Mouse (Mus musculus) forebrain, embryonic 11.5 days (tissue): Measurements from ENCODE around the gene Uhmk1. TPM values are rescaled to one million over a fixed set of nuclear protein-coding genes. Genes with fewer than 3 reads are reported as not detected.
A peak's percentile ranks its signal among the peaks of the same experiment; 100 is the strongest.

Experiments
- ATAC-seq: fragments of 200-750 bp; cut with Nextera tagmentation; replicated peaks from 2 replicates; pipeline ENCODE4 v1.8.0; 2017; ENCODE audit warnings: moderate TSS enrichment; ENCODE audit not compliant: low FRiP score
- DNase-seq: peaks from one replicate; pipeline ENCODE4 v3.0.0-alpha.2; 2017; ENCODE audit warnings: low spot score
- H3K27ac ChIP-seq: fragments of 300-500 bp; sonication (generic); 2 replicates; pipeline ENCODE4 v1.5.1; 2014; ENCODE audit warnings: low read depth, low read length
- H3K27me3 ChIP-seq: fragments of 300-500 bp; sonication (generic); 2 replicates; pipeline ENCODE4 v1.6.1; 2014; ENCODE audit warnings: mild to moderate bottlenecking, low read length, mixed read lengths; ENCODE audit not compliant: control insufficient read depth, insufficient read depth
- H3K36me3 ChIP-seq: fragments of 300-500 bp; sonication (generic); 2 replicates; pipeline ENCODE4 v1.6.1; 2014; ENCODE audit warnings: mild to moderate bottlenecking, low read length, moderate library complexity, mixed read lengths; ENCODE audit not compliant: control insufficient read depth, insufficient read depth
- H3K4me1 ChIP-seq: fragments of 300-500 bp; sonication (generic); replicated peaks from 2 replicates; pipeline ENCODE4 v1.6.1; 2014; ENCODE audit warnings: low read length, mixed read lengths; ENCODE audit not compliant: control insufficient read depth, insufficient read depth
- H3K4me2 ChIP-seq: fragments of 300-500 bp; sonication (generic); 2 replicates; pipeline ENCODE4 v1.6.1; 2014; ENCODE audit warnings: low read depth, mild to moderate bottlenecking, low read length, moderate library complexity, mixed read lengths; ENCODE audit not compliant: severe bottlenecking
- H3K4me3 ChIP-seq: fragments of 300-500 bp; sonication (generic); 2 replicates; pipeline ENCODE4 v1.5.1; 2014; ENCODE audit warnings: low read depth, low read length
- H3K9ac ChIP-seq: fragments of 300-500 bp; sonication (generic); 2 replicates; pipeline ENCODE4 v1.6.1; 2014; ENCODE audit warnings: low read length
- H3K9me3 ChIP-seq: fragments of 300-500 bp; sonication (generic); 2 replicates; pipeline ENCODE4 v1.6.1; 2016; ENCODE audit warnings: low read length, mixed read lengths; ENCODE audit not compliant: control insufficient read depth
- WGBS: fragments of 180-500 bp; shearing (Covaris S2); extraction: QIAGEN DNeasy Blood & Tissue Kit; methylation state at CpG from one replicate; pipeline ENCODE4 v1.1.7; 2014; 5-methylcytosine and 5-hydroxymethylcytosine counted together
- polyA plus RNA-seq: library from polyadenylated mRNA; unstranded; fragments of >200 nt; fragmentation: Nextera tagmentation; extraction: Ambion mirVana; gene quantifications from 2 replicates; pipeline ENCODE4 v1.2.1, GENCODE M21; 2014

Gene Uhmk1
- polyA plus RNA-seq, 1 experiment from 2014 or later, result 16.7 TPM

DNA sequence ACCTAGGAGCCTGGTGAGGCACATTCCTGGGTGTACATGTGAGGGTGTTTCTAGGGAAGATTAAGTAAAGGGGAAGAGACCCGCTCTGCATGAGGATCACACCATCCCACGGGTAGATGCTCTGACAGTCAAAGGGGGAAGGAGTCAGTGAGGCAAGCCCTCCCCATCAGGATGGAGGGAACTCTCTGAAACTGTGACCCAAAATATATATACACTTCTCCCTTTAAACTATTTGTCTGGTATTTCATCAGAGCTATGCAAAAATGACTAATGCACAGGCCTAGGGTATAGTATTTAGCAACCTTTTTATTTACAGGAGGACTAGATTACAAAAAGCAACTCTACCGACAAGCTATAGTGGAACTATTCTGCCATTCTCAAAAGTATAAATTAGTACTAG is 50.3 kb downstream of the Uhmk1 start:
- no peak for ATAC-seq
- Histone ChIP-seq H3K27me3 (no peaks in the 10 kb centered on the region), H3K4me2 (no peak overlapping the region), H3K9me3 (no peaks in the 10 kb centered on the region), H3K36me3 (no peaks in the 10 kb centered on the region), H3K9ac (no peak overlapping the region), H3K27ac (no peak overlapping the region), H3K4me3 (no peak overlapping the region), H3K4me1 (no peaks in the 10 kb centered on the region)
- WGBS, result 79% methylated on average over 3 of the region's 3 CpGs
- peak; percentile 14 for DNase-seq

DNA sequence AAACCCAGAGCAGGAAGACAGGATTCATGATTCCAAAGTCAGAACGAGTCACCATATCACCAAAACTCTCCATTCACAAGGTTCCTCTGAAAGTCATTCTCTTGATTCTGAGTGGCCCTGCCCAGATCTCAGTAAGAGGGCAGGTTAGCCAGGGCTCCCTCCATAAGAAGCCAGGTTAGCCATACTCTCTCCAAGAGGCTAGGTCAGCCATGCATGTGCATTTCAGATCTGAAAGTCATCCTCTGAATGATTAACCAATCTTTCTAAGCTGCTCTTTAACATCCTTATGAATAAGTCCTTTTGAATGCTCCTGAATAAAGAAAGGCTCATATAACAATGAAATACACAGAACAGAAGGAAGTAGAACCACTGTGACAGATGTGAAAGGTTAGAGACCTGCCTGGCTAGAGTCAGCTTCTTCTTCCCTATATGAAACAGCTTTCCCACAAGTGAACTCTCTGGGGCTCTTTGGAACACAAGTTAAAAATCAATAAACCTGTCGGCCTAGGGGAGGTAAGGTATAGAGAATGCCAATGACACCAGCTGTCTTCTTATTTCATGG is 51.1 kb downstream of the Uhmk1 start:
- DNase-seq, result no peak
- Histone ChIP-seq H3K4me3 (no peak overlapping the region), H3K36me3 (no peaks in the 10 kb centered on the region), H3K27ac (no peak overlapping the region), H3K9me3 (no peaks in the 10 kb centered on the region), H3K4me2 (no peak overlapping the region), H3K27me3 (no peaks in the 10 kb centered on the region), H3K9ac (no peak overlapping the region), H3K4me1 (no peaks in the 10 kb centered on the region)
- WGBS, result 85% methylated on average over 2 of the region's 2 CpGs
- ATAC-seq, result no peak

DNA sequence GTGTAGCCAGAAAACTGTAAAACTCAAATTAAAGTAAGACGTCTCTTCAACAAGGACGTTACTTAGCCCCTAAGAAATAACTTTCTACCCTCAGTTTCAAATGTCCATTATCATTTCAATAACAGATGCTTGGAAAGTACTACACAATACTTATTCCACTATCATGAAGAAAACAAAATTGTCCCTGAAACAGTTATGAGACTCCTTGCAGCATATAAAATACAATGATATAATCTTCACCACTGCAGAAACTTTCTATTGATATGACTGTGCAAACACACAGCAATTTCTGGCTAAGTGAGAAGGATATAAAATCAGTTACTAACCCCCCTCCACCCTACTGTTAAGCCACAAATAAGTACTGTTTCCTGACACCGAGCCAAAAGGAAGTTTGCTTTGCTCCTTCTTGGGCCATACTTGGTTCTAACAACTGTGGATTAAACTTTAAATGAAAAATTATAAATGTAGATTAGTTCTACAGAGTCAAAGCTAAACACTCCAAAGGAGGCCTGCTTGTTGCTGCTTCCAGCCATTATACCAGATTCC is 51.7 kb downstream of the Uhmk1 start:
- Histone ChIP-seq H3K4me2 (no peak overlapping the region), H3K36me3 (no peaks in the 10 kb centered on the region), H3K9ac (no peak overlapping the region), H3K4me3 (no peak overlapping the region), H3K27ac (no peak overlapping the region), H3K9me3 (no peaks in the 10 kb centered on the region), H3K4me1 (no peaks in the 10 kb centered on the region), H3K27me3 (no peaks in the 10 kb centered on the region)
- ATAC-seq (no peak), DNase-seq (no peak)
- 86% methylated on average over 3 of the region's 3 CpGs for WGBS

DNA sequence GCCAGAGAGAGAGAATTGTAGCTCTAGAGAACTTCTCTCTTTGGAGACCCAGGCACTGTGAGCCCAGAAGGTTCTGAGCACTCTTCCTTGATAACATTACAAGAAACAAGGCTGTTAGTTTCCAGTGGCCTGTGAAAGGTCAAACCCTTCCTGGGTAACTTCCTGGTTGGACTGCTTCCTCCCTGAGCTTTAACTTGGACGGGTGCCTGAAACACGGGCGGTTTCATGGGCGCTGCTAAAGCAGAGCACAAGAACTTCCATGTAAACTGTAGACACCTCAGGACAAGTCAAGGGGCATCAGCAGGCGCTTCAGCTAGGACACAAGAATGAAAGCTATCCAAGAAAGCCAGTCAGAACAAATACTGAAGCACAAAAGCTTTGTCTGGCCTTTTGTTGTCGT is 53.3 kb downstream of the Uhmk1 start:
- ATAC-seq (no peak), DNase-seq (no peak)
- Histone ChIP-seq H3K4me3 (no peak overlapping the region), H3K9ac (no peak overlapping the region), H3K9me3 (no peaks in the 10 kb centered on the region), H3K27me3 (no peaks in the 10 kb centered on the region), H3K4me2 (no peak overlapping the region), H3K4me1 (no peaks in the 10 kb centered on the region), H3K27ac (no peak overlapping the region), H3K36me3 (no peaks in the 10 kb centered on the region)
- 84% methylated on average over 6 of the region's 6 CpGs for WGBS

DNA sequence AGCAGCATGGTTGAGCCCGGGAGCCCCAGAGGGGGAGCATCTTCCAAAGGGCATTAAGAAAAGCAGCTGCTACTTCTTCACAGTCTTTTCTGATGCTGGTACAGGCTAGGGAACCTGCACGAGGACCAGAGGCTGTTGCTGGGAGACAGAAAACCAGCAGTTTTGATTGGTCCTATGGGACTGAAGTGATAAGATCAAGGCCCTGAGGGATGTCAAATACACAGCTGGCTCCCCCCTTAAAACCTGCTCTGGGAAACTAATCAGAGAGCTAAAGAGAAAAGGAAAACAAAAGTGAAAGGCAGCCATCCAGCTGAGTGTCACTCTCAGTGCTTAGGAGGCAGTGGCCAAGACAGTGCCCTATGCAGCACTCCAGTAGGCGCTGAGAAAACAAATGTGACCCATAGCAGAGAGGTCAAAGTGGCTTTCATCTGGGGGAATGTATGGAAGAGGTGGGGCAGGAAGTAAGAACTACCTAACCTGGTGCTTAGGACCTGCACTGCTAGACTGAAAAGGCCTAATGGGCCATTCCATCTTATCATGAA is 54.7 kb downstream of the Uhmk1 start:
- Histone ChIP-seq H3K9ac (no peak overlapping the region), H3K36me3 (no peaks in the 10 kb centered on the region), H3K4me1 (no peaks in the 10 kb centered on the region), H3K4me3 (no peak overlapping the region), H3K27me3 (no peaks in the 10 kb centered on the region), H3K27ac (no peak overlapping the region; the same call in 1 of the 2 replicates), H3K9me3 (no peaks in the 10 kb centered on the region), H3K4me2 (no peak overlapping the region)
- ATAC-seq, result no peak
- 73% methylated on average over 3 of the region's 3 CpGs for whole genome bisulfite sequencing
- DNase-seq, result no peak

DNA sequence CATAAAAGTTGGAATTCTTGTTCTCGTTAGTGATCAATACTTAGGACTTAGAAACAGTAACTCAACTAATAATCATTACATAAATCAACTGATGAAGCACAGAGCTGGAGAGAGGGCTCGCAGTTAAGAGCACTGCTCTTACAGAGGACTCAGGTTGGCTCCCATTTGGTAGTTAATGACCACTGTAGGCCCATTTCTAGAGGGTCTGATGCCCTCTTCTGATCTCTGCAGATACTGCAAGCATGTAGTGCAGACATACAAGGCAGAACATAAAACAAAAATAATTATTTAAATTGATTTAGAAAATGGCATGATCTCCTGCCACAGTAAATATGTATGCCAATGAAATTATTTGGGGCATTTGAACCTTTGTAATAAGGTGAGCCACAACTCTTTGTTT is 55.5 kb downstream of the Uhmk1 start:
- no peaks in the 10 kb centered on the region for H3K9me3 ChIP-seq
- H3K4me2 ChIP-seq, result no peak overlapping the region
- no peak overlapping the region for H3K9ac ChIP-seq
- H3K4me3 ChIP-seq, result no peak overlapping the region
- ATAC-seq, result no peak
- no peak for DNase-seq
- no peaks in the 10 kb centered on the region for H3K4me1 ChIP-seq
- 93% methylated on average over 2 of the region's 2 CpGs for WGBS
- H3K27ac ChIP-seq, result no peak overlapping the region
- no peaks in the 10 kb centered on the region for H3K27me3 ChIP-seq
- H3K36me3 ChIP-seq, result no peaks in the 10 kb centered on the region

DNA sequence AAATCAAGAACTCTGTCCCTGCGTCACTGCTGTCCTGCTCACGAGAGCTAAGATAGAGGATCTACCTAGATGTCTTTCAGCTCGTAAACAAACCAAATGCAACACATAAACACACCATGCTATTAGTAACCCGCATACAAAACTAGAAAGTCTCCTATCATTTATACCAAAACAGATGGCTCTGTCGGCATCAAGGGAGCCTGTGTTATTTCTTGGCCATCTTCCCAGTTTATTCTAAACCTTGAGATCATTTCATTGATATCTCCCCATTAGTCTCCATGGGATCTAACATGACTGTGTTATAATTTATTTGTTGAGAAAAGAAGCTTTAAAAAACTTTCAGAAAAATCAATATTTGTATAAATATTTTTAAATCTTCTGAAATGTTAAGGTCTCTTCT is 59.4 kb downstream of the Uhmk1 start:
- no peak overlapping the region for H3K4me3 ChIP-seq
- H3K9me3 ChIP-seq, result no peaks in the 10 kb centered on the region
- H3K4me1 ChIP-seq, result no peaks in the 10 kb centered on the region
- 94% methylated on average over 5 of the region's 5 CpGs for WGBS
- no peak overlapping the region for H3K9ac ChIP-seq
- no peak for ATAC-seq
- no peak for DNase-seq
- no peak overlapping the region for H3K4me2 ChIP-seq
- H3K36me3 ChIP-seq, result no peaks in the 10 kb centered on the region
- no peak overlapping the region for H3K27ac ChIP-seq
- H3K27me3 ChIP-seq, result no peaks in the 10 kb centered on the region

DNA sequence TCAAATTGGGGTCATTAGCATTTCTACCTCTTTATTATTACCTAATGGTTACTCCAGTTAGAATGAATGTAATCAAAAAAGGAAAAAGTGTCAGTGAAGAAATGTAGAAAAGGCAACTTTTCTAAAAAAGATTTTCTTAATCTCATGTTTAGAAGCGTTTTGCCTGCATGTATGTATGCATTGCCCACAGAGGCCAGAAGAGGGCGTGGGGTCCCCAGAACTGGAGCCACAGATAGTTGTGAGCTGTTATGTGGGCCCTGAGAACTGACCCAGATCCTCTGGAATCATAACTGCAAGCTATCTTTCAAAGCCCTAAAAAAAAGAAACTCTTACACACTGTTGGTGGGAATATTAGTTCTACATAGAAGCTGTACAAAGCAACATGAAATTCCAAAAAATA is 59.9 kb downstream of the Uhmk1 start:
- H3K36me3 ChIP-seq, result no peaks in the 10 kb centered on the region
- H3K4me1 ChIP-seq, result no peaks in the 10 kb centered on the region
- ATAC-seq, result no peak
- H3K4me2 ChIP-seq, result no peak overlapping the region
- no peak overlapping the region for H3K4me3 ChIP-seq
- H3K9ac ChIP-seq, result no peak overlapping the region
- no peaks in the 10 kb centered on the region for H3K27me3 ChIP-seq
- H3K27ac ChIP-seq, result no peak overlapping the region
- H3K9me3 ChIP-seq, result no peaks in the 10 kb centered on the region
- DNase-seq, result no peak
- WGBS, result 61% methylated on average over 2 of the region's 2 CpGs

DNA sequence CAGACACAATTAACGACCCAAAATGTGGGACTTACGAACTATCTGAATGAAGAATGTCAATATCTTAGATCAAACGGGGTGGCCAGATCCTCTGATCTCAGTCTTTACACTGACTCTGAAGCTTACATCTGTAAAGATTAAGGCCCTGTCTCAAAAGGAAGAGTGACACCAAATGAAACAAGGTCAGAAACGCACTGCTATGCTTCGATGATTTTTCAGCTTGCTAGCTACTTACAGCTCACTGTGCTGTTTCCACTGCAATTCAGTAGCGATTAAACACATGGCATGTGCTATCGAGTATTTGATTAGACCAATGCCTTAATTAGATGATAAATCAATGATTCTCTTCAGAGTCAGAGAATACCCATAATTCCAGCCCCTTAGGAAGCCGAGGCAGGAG is 61.2 kb downstream of the Uhmk1 start:
- Histone ChIP-seq H3K4me1 (no peaks in the 10 kb centered on the region), H3K36me3 (no peaks in the 10 kb centered on the region), H3K4me3 (no peak overlapping the region), H3K27me3 (no peaks in the 10 kb centered on the region), H3K9me3 (no peaks in the 10 kb centered on the region), H3K27ac (no peak overlapping the region), H3K4me2 (no peak overlapping the region), H3K9ac (no peak overlapping the region)
- ATAC-seq, result no peak
- DNase-seq, result no peak
- WGBS, result 70% methylated on average over 8 of the region's 8 CpGs
